Comparison of ENCODE assay signal across 8 mouse cellular contexts in genomic region chr4:139092356-139093195, GRCm38 (mm10). TPM values are rescaled to one million over a fixed set of nuclear protein-coding genes. Genes with fewer than 3 reads are reported as not detected.
A peak's percentile ranks its signal among the peaks of the same experiment; 100 is the strongest.
DNase-seq lines count a peak whose midpoint lies in the region; ATAC-seq lines count a peak whose summit lies in the region.

Gene Nbl1, minus strand, starts transcription at chr4:139092993.

- peaks cover 20% of the 10 kb centered on the region for H3K4me1 ChIP-seq in forebrain, embryonic 15.5 days
- peaks cover 32% of the 10 kb centered on the region for H3K4me1 ChIP-seq in midbrain, embryonic 10.5 days

- peaks cover 44% of the 10 kb centered on the region for H3K27me3 ChIP-seq in forebrain, embryonic 15.5 days
- H3K27me3 ChIP-seq in midbrain, embryonic 10.5 days (ENCODE audit: low read depth, poor library complexity, severe bottlenecking), result peaks cover 83% of the 10 kb centered on the region

- DNase-seq in urinary bladder, adult 2 months (ENCODE audit: low spot score), result peak; percentile 63
- no peak for DNase-seq in urinary bladder, postnatal 10 days (ENCODE audit: low spot score)
- peak; percentile 74 for DNase-seq in heart, postnatal 4 days
- no peak for DNase-seq in left cerebral cortex, postnatal 25 days (ENCODE audit: low spot score in 2 of 2)
- peak; percentile 31 for DNase-seq in midbrain, embryonic 10.5 days (ENCODE audit: low spot score)
- DNase-seq in T-cell, adult 2 months (ENCODE audit: low spot score), result no peak
- DNase-seq in spleen, adult 18-20 months, result no peak

- peak within 1 kb of the TSS; percentile 57 for H3K4me3 ChIP-seq in forebrain, embryonic 15.5 days
- H3K4me3 ChIP-seq in midbrain, embryonic 10.5 days, result peak within 1 kb of the TSS; percentile 63

- peak within 1 kb of the TSS; percentile 94 for H3K4me2 ChIP-seq in forebrain, embryonic 15.5 days (replicated peaks)

- ATAC-seq in forebrain, embryonic 15.5 days (replicated peaks), result no peak

- H3K9me3 ChIP-seq in forebrain, embryonic 15.5 days, result no peaks in the 10 kb centered on the region
- peaks cover 8% of the 10 kb centered on the region; the same call in 1 of the 2 replicates for H3K9me3 ChIP-seq in midbrain, embryonic 10.5 days (replicated peaks)

- H3K36me3 ChIP-seq in forebrain, embryonic 15.5 days, result no peaks in the 10 kb centered on the region
- H3K36me3 ChIP-seq in midbrain, embryonic 10.5 days, result no peaks in the 10 kb centered on the region

- H3K9ac ChIP-seq in forebrain, embryonic 15.5 days (replicated peaks), result peak within 1 kb of the TSS; percentile 51

- peak within 1 kb of the TSS; percentile 17; the same call in 1 of the 2 replicates for H3K27ac ChIP-seq in forebrain, embryonic 15.5 days (replicated peaks)
- H3K27ac ChIP-seq in midbrain, embryonic 10.5 days (replicated peaks), result peak within 1 kb of the TSS; percentile 67

- WGBS in forebrain, embryonic 15.5 days, result under 1% methylated on average over 90 of the region's 105 CpGs
- 1% methylated on average over 86 of the region's 105 CpGs for WGBS in midbrain, embryonic 10.5 days

- intact Hi-C loops in left cerebral cortex, postnatal 25 days (cut with DNase I), result loop anchor here (5.0 kb wide), 1 partner anchor 100 kb away; the partner anchor contains the start of gene Capzb

RNA-seq across cellular contexts. Expression of gene Nbl1, which starts in this region (rescaled TPM):
- polyA plus RNA-seq in urinary bladder, adult 2 months (2012; rRNA removed), result 323 and 360 TPM in 2 replicates
- polyA plus RNA-seq in forebrain, embryonic 15.5 days (2015; fragmentation: Nextera tagmentation; extraction: Ambion mirVana), result 23.5 and 24.6 TPM in 2 replicates
- 10 to 100 TPM; 19.6 to 20.8 TPM for total RNA-seq in heart, postnatal 4 days (2021)
- total RNA-seq in left cerebral cortex, postnatal 25 days (2021), result 10 to 100 TPM; 65.9 to 78.4 TPM
- polyA plus RNA-seq in midbrain, embryonic 10.5 days (2016; fragmentation: Nextera tagmentation; extraction: Ambion mirVana), result 8.7 and 14.8 TPM in 2 replicates

Comparison
In these comparisons a context has a peak if more than half of its experiments do, and no peak if none do; other contexts are left out.
1. RNA of gene Nbl1 (polyA plus RNA-seq): 323 to 360 TPM in urinary bladder, adult 2 months; 23.5 to 24.6 TPM in forebrain, embryonic 15.5 days and 8.7 to 14.8 TPM in midbrain, embryonic 10.5 days; every median in the first group is over 10 times any median in the second.
2. DNase-seq: peak in urinary bladder, adult 2 months (single experiment), heart, postnatal 4 days (single experiment) and midbrain, embryonic 10.5 days (single experiment); none in urinary bladder, postnatal 10 days (single experiment), left cerebral cortex, postnatal 25 days (0 of 2), T-cell, adult 2 months (single experiment) and spleen, adult 18-20 months (0 of 2).